Mouse (Mus musculus) midbrain, embryonic 14.5 days (tissue): ENCODE measurements around the gene Edil3. TPM values are rescaled to one million over a fixed set of nuclear protein-coding genes. Genes with fewer than 3 reads are reported as not detected.

Experiments
- ATAC-seq: fragments of 200-750 bp; cut with Nextera tagmentation; 2 replicates; pipeline ENCODE4 v1.8.0; 2017; ENCODE audit warnings: moderate number of reproducible peaks, moderate library complexity; ENCODE audit not compliant: low FRiP score, low TSS enrichment
- DNase-seq: peaks from one replicate; pipeline ENCODE4 v3.0.0-alpha.2; 2015
- H3K27ac ChIP-seq: fragments of 300-500 bp; sonication (generic); replicated peaks from 2 replicates; pipeline ENCODE4 v1.5.1; 2014; ENCODE audit warnings: mild to moderate bottlenecking, low read depth, low read length, moderate library complexity
- H3K27me3 ChIP-seq: fragments of 300-500 bp; sonication (generic); 2 replicates; pipeline ENCODE4 v1.6.1; 2014; ENCODE audit warnings: low read length, control low read depth, mixed read lengths; ENCODE audit not compliant: control insufficient read depth, insufficient read depth
- H3K36me3 ChIP-seq: fragments of 300-500 bp; sonication (generic); 2 replicates; pipeline ENCODE4 v1.6.1; 2014; ENCODE audit warnings: low read length, control low read depth; ENCODE audit not compliant: control insufficient read depth, insufficient read depth
- H3K4me1 ChIP-seq: fragments of 300-500 bp; sonication (generic); 2 replicates; pipeline ENCODE4 v1.6.1; 2014; ENCODE audit warnings: mild to moderate bottlenecking, antibody characterized with exemption, low read length, control low read depth; ENCODE audit not compliant: control insufficient read depth, insufficient read depth
- H3K4me2 ChIP-seq: fragments of 300-500 bp; sonication (generic); 2 replicates; pipeline ENCODE4 v1.6.1; 2014; ENCODE audit warnings: mild to moderate bottlenecking, low read length, moderate library complexity
- H3K4me3 ChIP-seq: fragments of 300-500 bp; sonication (generic); replicated peaks from 2 replicates; pipeline ENCODE4 v1.5.1; 2014; ENCODE audit warnings: low read depth, low read length
- H3K9ac ChIP-seq: fragments of 300-500 bp; sonication (generic); replicated peaks from 2 replicates; pipeline ENCODE4 v1.6.1; 2014; ENCODE audit warnings: mild to moderate bottlenecking, low read length, moderate library complexity
- H3K9me3 ChIP-seq: fragments of 300-500 bp; sonication (generic); 2 replicates; pipeline ENCODE4 v1.6.1; 2016; ENCODE audit warnings: low read length, control low read depth, mixed read lengths; ENCODE audit not compliant: control insufficient read depth
- WGBS: fragments of 180-500 bp; shearing (Covaris S2); extraction: QIAGEN DNeasy Blood & Tissue Kit; methylation state at CpG from one replicate; pipeline ENCODE4 v1.1.7; 2014; 5-methylcytosine and 5-hydroxymethylcytosine counted together
- polyA plus RNA-seq: library from polyadenylated mRNA; unstranded; fragments of >200 nt; fragmentation: Nextera tagmentation; extraction: Ambion mirVana; gene quantifications from 2 replicates; pipeline ENCODE4 v1.2.1, GENCODE M21; 2014

Gene Edil3
- polyA plus RNA-seq, 1 experiment from 2014 or later: 57.0 TPM

GRCm38 (mm10) chr13:89253990-89254642 lies 432.8 kb downstream of the Edil3 start:
- no peak for ATAC-seq
- Histone ChIP-seq H3K36me3 (no peaks in the 10 kb centered on the region), H3K27me3 (no peaks in the 10 kb centered on the region), H3K9ac (no peak overlapping the region), H3K4me2 (no peak overlapping the region), H3K4me1 (no peaks in the 10 kb centered on the region), H3K27ac (no peak overlapping the region), H3K4me3 (no peak overlapping the region), H3K9me3 (no peaks in the 10 kb centered on the region)
- WGBS: 90% methylated on average over 4 of the region's 4 CpGs
- no peak for DNase-seq

DNA sequence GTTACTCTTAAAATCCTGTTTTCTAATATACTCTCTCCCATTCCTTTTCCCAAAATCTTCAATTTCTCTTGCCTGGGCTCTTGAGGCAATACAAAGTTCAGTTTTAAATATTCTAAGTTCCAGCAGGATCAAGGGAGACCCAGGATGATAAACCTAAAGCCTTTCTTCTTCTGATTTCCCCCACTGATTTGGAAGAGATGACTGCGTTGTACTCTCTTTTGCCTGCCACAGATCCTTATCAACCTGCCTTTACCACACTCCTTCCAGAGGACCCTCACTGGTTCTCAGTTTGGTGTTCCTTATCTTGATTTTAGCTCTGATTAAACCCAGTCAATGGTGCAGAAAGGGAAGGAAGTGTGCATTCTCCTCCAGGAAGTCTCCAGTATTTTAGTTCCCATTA lies 435.6 kb downstream of the Edil3 start:
- Histone ChIP-seq H3K4me1 (no peaks in the 10 kb centered on the region), H3K9ac (no peak overlapping the region)
- DNase-seq: no peak

GRCm38 (mm10) chr13:89286696-89287305 lies 465.5 kb downstream of the Edil3 start:
- Histone ChIP-seq H3K36me3 (no peaks in the 10 kb centered on the region), H3K27me3 (no peaks in the 10 kb centered on the region), H3K9me3 (no peaks in the 10 kb centered on the region), H3K4me2 (no peak overlapping the region), H3K4me3 (no peak overlapping the region), H3K4me1 (no peaks in the 10 kb centered on the region), H3K27ac (no peak overlapping the region), H3K9ac (no peak overlapping the region)
- DNase-seq (no peak), ATAC-seq (no peak)
- WGBS: 86% methylated on average over 5 of the region's 5 CpGs

More for the DNA sequence above, 435.6 kb downstream of the Edil3 start:
- H3K4me2 ChIP-seq: no peak overlapping the region
- H3K27me3 ChIP-seq: no peaks in the 10 kb centered on the region
- WGBS: 85% methylated on average over 1 of the region's 1 CpGs
- no peaks in the 10 kb centered on the region for H3K9me3 ChIP-seq
- no peak for ATAC-seq
- H3K36me3 ChIP-seq: no peaks in the 10 kb centered on the region
- no peak overlapping the region for H3K27ac ChIP-seq
- H3K4me3 ChIP-seq: no peak overlapping the region

DNA sequence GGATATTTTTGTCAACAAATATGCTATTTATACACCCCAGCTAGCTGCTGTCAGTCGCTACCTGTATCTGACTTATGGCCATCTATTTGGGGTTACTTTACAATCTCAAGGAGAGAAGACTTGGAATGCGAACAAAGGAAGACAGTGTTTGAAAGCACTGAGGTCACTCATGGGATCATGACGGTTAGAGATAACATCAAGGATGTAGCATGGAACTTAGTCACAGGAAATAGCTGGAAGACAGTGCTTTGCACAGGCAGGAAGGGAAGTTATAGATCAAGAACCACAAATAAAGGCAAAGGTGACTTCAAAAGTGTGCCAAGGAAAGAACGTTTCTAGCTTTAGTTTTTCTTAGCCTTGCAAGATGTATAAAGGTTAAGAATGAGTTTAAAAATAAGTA lies 466.9 kb downstream of the Edil3 start:
- DNase-seq: no peak
- H3K4me3 ChIP-seq: no peak overlapping the region
- no peak overlapping the region for H3K9ac ChIP-seq
- 91% methylated on average over 4 of the region's 4 CpGs for WGBS
- no peaks in the 10 kb centered on the region for H3K4me1 ChIP-seq
- no peaks in the 10 kb centered on the region for H3K27me3 ChIP-seq
- no peaks in the 10 kb centered on the region for H3K36me3 ChIP-seq
- H3K4me2 ChIP-seq: no peak overlapping the region
- no peaks in the 10 kb centered on the region for H3K9me3 ChIP-seq
- H3K27ac ChIP-seq: no peak overlapping the region
- no peak for ATAC-seq

- Histone ChIP-seq H3K27ac (no peak overlapping the region), H3K9me3 (no peaks in the 10 kb centered on the region), H3K4me3 (no peak overlapping the region), H3K27me3 (no peaks in the 10 kb centered on the region), H3K4me2 (no peak overlapping the region), H3K4me1 (no peaks in the 10 kb centered on the region), H3K9ac (no peak overlapping the region), H3K36me3 (no peaks in the 10 kb centered on the region)
- WGBS: 82% methylated on average over 1 of the region's 1 CpGs
- DNase-seq (no peak), ATAC-seq (no peak)
These were observed 499.9 kb downstream of the Edil3 start for GRCm38 (mm10) chr13:89321155-89321554.

DNA sequence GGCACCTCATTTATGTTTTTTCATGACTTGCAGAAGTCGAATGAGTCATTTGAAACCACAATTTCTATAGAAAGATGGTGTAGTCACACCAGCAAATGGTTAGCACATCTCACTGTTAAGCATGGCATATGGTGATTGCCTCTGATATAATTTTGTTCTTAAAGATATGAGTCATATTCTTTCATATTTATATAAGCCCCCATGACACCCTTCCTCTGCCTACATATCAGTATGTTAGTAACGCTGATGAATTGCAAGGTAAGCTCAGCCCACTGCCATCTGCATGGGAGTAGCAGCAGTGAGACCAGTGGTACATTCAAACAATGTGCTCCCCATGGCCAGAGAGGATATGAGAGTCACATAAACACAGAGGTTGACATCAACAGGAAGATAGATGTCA lies 503.0 kb downstream of the Edil3 start:
- 80% methylated on average over 2 of the region's 2 CpGs for WGBS
- Histone ChIP-seq H3K36me3 (no peaks in the 10 kb centered on the region), H3K4me3 (no peak overlapping the region), H3K27ac (no peak overlapping the region), H3K27me3 (no peaks in the 10 kb centered on the region), H3K9ac (no peak overlapping the region), H3K9me3 (no peaks in the 10 kb centered on the region), H3K4me1 (no peaks in the 10 kb centered on the region), H3K4me2 (no peak overlapping the region)
- ATAC-seq (no peak), DNase-seq (no peak)

GRCm38 (mm10) chr13:89334494-89334893 lies 513.2 kb downstream of the Edil3 start:
- no peak overlapping the region for H3K27ac ChIP-seq
- DNase-seq: peak; percentile 66
- no peak overlapping the region for H3K4me2 ChIP-seq
- H3K36me3 ChIP-seq: no peaks in the 10 kb centered on the region
- H3K4me3 ChIP-seq: no peak overlapping the region
- no peak overlapping the region for H3K9ac ChIP-seq
- H3K27me3 ChIP-seq: no peaks in the 10 kb centered on the region
- H3K9me3 ChIP-seq: no peaks in the 10 kb centered on the region
- no peaks in the 10 kb centered on the region for H3K4me1 ChIP-seq
- ATAC-seq: no peak; the same call in 1 of the 2 replicates
- WGBS: 42% methylated on average over 1 of the region's 1 CpGs

- Histone ChIP-seq H3K4me3 (no peak overlapping the region), H3K27ac (no peak overlapping the region), H3K4me1 (no peaks in the 10 kb centered on the region), H3K36me3 (no peaks in the 10 kb centered on the region), H3K27me3 (no peaks in the 10 kb centered on the region), H3K9ac (no peak overlapping the region), H3K9me3 (no peaks in the 10 kb centered on the region), H3K4me2 (no peak overlapping the region)
- ATAC-seq (no peak), DNase-seq (peak; percentile 26)
- 66% methylated on average over 7 of the region's 7 CpGs for WGBS
These were observed 514.8 kb downstream of the Edil3 start for GRCm38 (mm10) chr13:89335908-89336579.

DNA sequence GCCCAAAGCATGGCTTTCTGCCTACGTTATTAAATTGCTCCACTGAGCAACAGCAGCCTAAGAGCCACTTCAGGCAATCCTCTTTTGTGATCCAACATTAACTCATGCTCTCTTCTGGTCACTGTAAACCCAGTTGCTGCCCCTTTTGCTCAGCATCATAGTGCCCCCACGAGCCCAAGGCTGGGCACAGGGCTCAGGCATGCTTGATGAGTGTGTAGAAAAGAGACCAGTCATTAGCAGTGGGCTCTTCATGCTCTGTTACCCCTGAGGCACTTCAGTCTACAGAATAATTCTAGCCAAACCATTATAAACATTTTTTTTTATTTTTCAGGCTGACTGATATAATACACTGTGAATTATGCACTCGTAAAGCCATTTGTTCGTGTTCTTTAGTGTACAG lies 517.8 kb downstream of the Edil3 start:
- H3K4me1 ChIP-seq: no peaks in the 10 kb centered on the region
- H3K36me3 ChIP-seq: no peaks in the 10 kb centered on the region
- H3K9ac ChIP-seq: no peak overlapping the region
- no peak for ATAC-seq
- 59% methylated on average over 4 of the region's 4 CpGs for whole genome bisulfite sequencing
- no peak overlapping the region for H3K27ac ChIP-seq
- DNase-seq: peak; percentile 26
- H3K9me3 ChIP-seq: no peaks in the 10 kb centered on the region
- H3K4me3 ChIP-seq: no peak overlapping the region
- no peaks in the 10 kb centered on the region for H3K27me3 ChIP-seq
- no peak overlapping the region for H3K4me2 ChIP-seq
